Mouse (Mus musculus) liver, embryonic 12.5 days (tissue): ENCODE data around the gene Tmem260. TPM values are rescaled to one million over a fixed set of nuclear protein-coding genes. Genes with fewer than 3 reads are reported as not detected.

Experiments used
- ATAC-seq: fragments of 200-750 bp; cut with Nextera tagmentation; 2 replicates; pipeline ENCODE4 v1.8.0; 2017; ENCODE audit warnings: moderate number of reproducible peaks, mild to moderate bottlenecking, moderate library complexity
- H3K27ac ChIP-seq: fragments of 300-500 bp; sonication (generic); 2 replicates; pipeline ENCODE4 v1.5.1; 2016; ENCODE audit warnings: mild to moderate bottlenecking
- H3K27me3 ChIP-seq: fragments of 300-500 bp; sonication (generic); replicated peaks from 2 replicates; pipeline ENCODE4 v1.6.1; 2016; ENCODE audit warnings: mild to moderate bottlenecking, moderate library complexity
- H3K36me3 ChIP-seq: fragments of 300-500 bp; sonication (generic); 2 replicates; pipeline ENCODE4 v1.6.1; 2016; ENCODE audit warnings: mild to moderate bottlenecking, moderate library complexity
- H3K4me1 ChIP-seq: fragments of 300-500 bp; sonication (generic); 2 replicates; pipeline ENCODE4 v1.6.1; 2016
- H3K4me2 ChIP-seq: fragments of 300-500 bp; sonication (generic); 2 replicates; pipeline ENCODE4 v1.6.1; 2016; ENCODE audit warnings: mild to moderate bottlenecking, moderate library complexity
- H3K4me3 ChIP-seq: fragments of 300-500 bp; sonication (generic); 2 replicates; pipeline ENCODE4 v1.5.1; 2016; ENCODE audit warnings: mild to moderate bottlenecking, moderate library complexity
- H3K9ac ChIP-seq: fragments of 300-500 bp; sonication (generic); 2 replicates; pipeline ENCODE4 v1.6.1; 2016; ENCODE audit warnings: mild to moderate bottlenecking, moderate library complexity
- H3K9me3 ChIP-seq: fragments of 300-500 bp; sonication (generic); replicated peaks from 2 replicates; pipeline ENCODE4 v1.6.1; 2016; ENCODE audit warnings: mild to moderate bottlenecking, moderate library complexity
- WGBS: fragments of 180-500 bp; shearing (Covaris S2); methylation state at CpG from one replicate; pipeline ENCODE4 v1.1.7; 2016; ENCODE audit not compliant: insufficient replicate concordance; 5-methylcytosine and 5-hydroxymethylcytosine counted together
- polyA plus RNA-seq: library from polyadenylated mRNA; unstranded; fragments of >200 nt; fragmentation: Nextera tagmentation; extraction: Ambion mirVana; gene quantifications from 2 replicates; pipeline ENCODE4 v1.2.1, GENCODE M21; 2016

Gene Tmem260
- polyA plus RNA-seq, result 9.6 and 11.0 TPM in 2 replicates

GRCm38 (mm10) chr14:48445984-48446683 lies at the start of gene Tmem260:
Gene Tmem260 (plus strand): TSS chr14:48446124.
- H3K4me2 ChIP-seq, result peak within 1 kb of the TSS; percentile 71
- peak within 1 kb of the TSS; percentile 95 for H3K4me3 ChIP-seq
- no peaks in the 10 kb centered on the region for H3K9me3 ChIP-seq
- H3K27ac ChIP-seq, result peak within 1 kb of the TSS; percentile 81
- under 1% methylated on average over 68 of the region's 69 CpGs for WGBS
- peak within 1 kb of the TSS; percentile 95 for H3K9ac ChIP-seq
- no peaks in the 10 kb centered on the region for H3K27me3 ChIP-seq
- peaks cover 39% of the 10 kb centered on the region for H3K4me1 ChIP-seq
- no peaks in the 10 kb centered on the region for H3K36me3 ChIP-seq
- ATAC-seq, result peak; percentile 97

GRCm38 (mm10) chr14:48406086-48406485 lies 39.8 kb upstream of the Tmem260 start:
- 73% methylated on average over 13 of the region's 13 CpGs for WGBS
- ATAC-seq, result no peak
- Histone ChIP-seq H3K4me3 (no peak overlapping the region), H3K27me3 (no peaks in the 10 kb centered on the region), H3K9ac (no peak overlapping the region), H3K9me3 (no peaks in the 10 kb centered on the region), H3K27ac (no peak overlapping the region), H3K4me1 (no peaks in the 10 kb centered on the region), H3K4me2 (no peak overlapping the region), H3K36me3 (no peaks in the 10 kb centered on the region)

- Histone ChIP-seq H3K4me1 (peaks cover 4% of the 10 kb centered on the region; the same call in 1 of the 2 replicates), H3K27ac (no peak overlapping the region), H3K27me3 (peaks cover 8% of the 10 kb centered on the region), H3K9ac (no peak overlapping the region), H3K4me2 (no peak overlapping the region), H3K4me3 (no peak overlapping the region), H3K9me3 (no peaks in the 10 kb centered on the region), H3K36me3 (no peaks in the 10 kb centered on the region)
- 72% methylated on average over 3 of the region's 3 CpGs for WGBS
- ATAC-seq, result no peak
These were observed 28.9 kb upstream of the Tmem260 start for GRCm38 (mm10) chr14:48417064-48417463.

GRCm38 (mm10) chr14:48418264-48418663 lies 27.7 kb upstream of the Tmem260 start:
- no peak overlapping the region for H3K4me2 ChIP-seq
- no peak overlapping the region for H3K4me3 ChIP-seq
- WGBS, result 54% methylated on average over 3 of the region's 3 CpGs
- no peaks in the 10 kb centered on the region for H3K36me3 ChIP-seq
- no peak overlapping the region for H3K9ac ChIP-seq
- no peak for ATAC-seq
- peaks cover 10% of the 10 kb centered on the region for H3K27me3 ChIP-seq
- H3K27ac ChIP-seq, result no peak overlapping the region
- H3K9me3 ChIP-seq, result no peaks in the 10 kb centered on the region
- peaks cover 8% of the 10 kb centered on the region; the same call in 1 of the 2 replicates for H3K4me1 ChIP-seq

- Histone ChIP-seq H3K27me3 (peaks cover 10% of the 10 kb centered on the region), H3K4me1 (peaks cover 8% of the 10 kb centered on the region; the same call in 1 of the 2 replicates), H3K36me3 (no peaks in the 10 kb centered on the region), H3K27ac (no peak overlapping the region), H3K4me3 (no peak overlapping the region), H3K9ac (no peak overlapping the region), H3K9me3 (no peaks in the 10 kb centered on the region), H3K4me2 (no peak overlapping the region)
- no peak for ATAC-seq
- 64% methylated on average over 5 of the region's 5 CpGs for WGBS
These were observed 27.3 kb upstream of the Tmem260 start for GRCm38 (mm10) chr14:48418672-48419071.

GRCm38 (mm10) chr14:48421476-48421875 lies 24.4 kb upstream of the Tmem260 start:
- H3K27me3 ChIP-seq, result peaks cover 10% of the 10 kb centered on the region
- H3K4me3 ChIP-seq, result no peak overlapping the region
- 6% methylated on average over 6 of the region's 6 CpGs for WGBS
- H3K9ac ChIP-seq, result no peak overlapping the region
- peaks cover 8% of the 10 kb centered on the region; the same call in 1 of the 2 replicates for H3K4me1 ChIP-seq
- H3K36me3 ChIP-seq, result no peaks in the 10 kb centered on the region
- no peak for ATAC-seq
- H3K27ac ChIP-seq, result no peak overlapping the region
- no peaks in the 10 kb centered on the region for H3K9me3 ChIP-seq
- peak overlapping the region; percentile 46; the same call in 1 of the 2 replicates for H3K4me2 ChIP-seq

- H3K4me3 ChIP-seq, result no peak overlapping the region
- H3K27me3 ChIP-seq, result peaks cover 10% of the 10 kb centered on the region
- ATAC-seq, result peak; percentile 57
- no peak overlapping the region for H3K9ac ChIP-seq
- H3K36me3 ChIP-seq, result no peaks in the 10 kb centered on the region
- H3K4me1 ChIP-seq, result peaks cover 8% of the 10 kb centered on the region; the same call in 1 of the 2 replicates
- peak overlapping the region; percentile 46 for H3K4me2 ChIP-seq
- under 1% methylated on average over 6 of the region's 6 CpGs for WGBS
- no peaks in the 10 kb centered on the region for H3K9me3 ChIP-seq
- no peak overlapping the region for H3K27ac ChIP-seq
These were observed 23.9 kb upstream of the Tmem260 start for GRCm38 (mm10) chr14:48421996-48422395.

GRCm38 (mm10) chr14:48422436-48422835 lies 23.5 kb upstream of the Tmem260 start:
- WGBS, result 8% methylated on average over 4 of the region's 4 CpGs
- Histone ChIP-seq H3K4me3 (no peak overlapping the region), H3K9me3 (no peaks in the 10 kb centered on the region), H3K4me1 (peaks cover 8% of the 10 kb centered on the region; the same call in 1 of the 2 replicates), H3K9ac (no peak overlapping the region), H3K27me3 (peaks cover 10% of the 10 kb centered on the region), H3K4me2 (peak overlapping the region; percentile 46), H3K36me3 (no peaks in the 10 kb centered on the region), H3K27ac (no peak overlapping the region)
- ATAC-seq, result no peak

GRCm38 (mm10) chr14:48422901-48423300 lies 23.0 kb upstream of the Tmem260 start:
- H3K4me1 ChIP-seq, result peaks cover 8% of the 10 kb centered on the region; the same call in 1 of the 2 replicates
- peaks cover 10% of the 10 kb centered on the region for H3K27me3 ChIP-seq
- no peaks in the 10 kb centered on the region for H3K36me3 ChIP-seq
- H3K9ac ChIP-seq, result no peak overlapping the region
- no peak for ATAC-seq
- H3K4me2 ChIP-seq, result no peak overlapping the region
- WGBS, result 31% methylated on average over 7 of the region's 7 CpGs
- no peak overlapping the region for H3K27ac ChIP-seq
- no peaks in the 10 kb centered on the region for H3K9me3 ChIP-seq
- H3K4me3 ChIP-seq, result no peak overlapping the region

GRCm38 (mm10) chr14:48431978-48432377 lies 13.9 kb upstream of the Tmem260 start:
- no peak overlapping the region for H3K9ac ChIP-seq
- no peak overlapping the region for H3K4me2 ChIP-seq
- no peaks in the 10 kb centered on the region for H3K27me3 ChIP-seq
- no peak overlapping the region for H3K4me3 ChIP-seq
- H3K9me3 ChIP-seq, result no peaks in the 10 kb centered on the region
- H3K27ac ChIP-seq, result no peak overlapping the region
- WGBS, result 60% methylated on average over 2 of the region's 2 CpGs
- no peaks in the 10 kb centered on the region for H3K36me3 ChIP-seq
- H3K4me1 ChIP-seq, result no peaks in the 10 kb centered on the region
- ATAC-seq, result no peak

GRCm38 (mm10) chr14:48443796-48444195 lies 2.1 kb upstream of the Tmem260 start:
- peaks cover 33% of the 10 kb centered on the region for H3K4me1 ChIP-seq
- H3K4me2 ChIP-seq, result peak overlapping the region; percentile 21; the same call in 1 of the 2 replicates
- no peak overlapping the region for H3K27ac ChIP-seq
- peak; percentile 57 for ATAC-seq
- no peak overlapping the region for H3K9ac ChIP-seq
- no peaks in the 10 kb centered on the region for H3K36me3 ChIP-seq
- H3K4me3 ChIP-seq, result no peak overlapping the region
- 48% methylated on average over 3 of the region's 3 CpGs for WGBS
- H3K9me3 ChIP-seq, result no peaks in the 10 kb centered on the region
- H3K27me3 ChIP-seq, result no peaks in the 10 kb centered on the region

- H3K9ac ChIP-seq, result no peak overlapping the region
- WGBS, result 75% methylated on average over 18 of the region's 18 CpGs
- no peak for ATAC-seq
- H3K4me2 ChIP-seq, result no peak overlapping the region
- H3K4me1 ChIP-seq, result peaks cover 21% of the 10 kb centered on the region
- no peak overlapping the region for H3K4me3 ChIP-seq
- H3K36me3 ChIP-seq, result peaks cover 16% of the 10 kb centered on the region
- H3K27me3 ChIP-seq, result no peaks in the 10 kb centered on the region
- H3K27ac ChIP-seq, result no peak overlapping the region
- no peaks in the 10 kb centered on the region for H3K9me3 ChIP-seq
These were observed 6.1 kb downstream of the Tmem260 start for GRCm38 (mm10) chr14:48451966-48452407.
